Mouse (Mus musculus) heart, embryonic 14.5 days (tissue): ENCODE measurements around the gene Grb2. TPM values are rescaled to one million over a fixed set of nuclear protein-coding genes. Genes with fewer than 3 reads are reported as not detected.
"Not testable (repeated sequence)": the region's sequence is repeated elsewhere in the genome, so short reads cannot be mapped to it uniquely, and the experiment has no call there.

ENCODE experiments used
- ATAC-seq: fragments of 200-750 bp; cut with Nextera tagmentation; 2 replicates; pipeline ENCODE4 v1.8.0; 2017; ENCODE audit warnings: low read depth, moderate TSS enrichment; ENCODE audit not compliant: insufficient number of reproducible peaks, insufficient read depth, low FRiP score
- H3K27ac ChIP-seq, 2 experiments: fragments of 200-500 bp in 1 of 2; fragments of 300-500 bp in 1 of 2; sonication (generic) in 1 of 2; replicated peaks in 1 of 2; 2 replicates each; pipeline ENCODE4 v1.5.1; 2012 to 2014; ENCODE audit warnings: low read depth in 2 of 2, low read length in 2 of 2, control low read depth in 1 of 2, mild to moderate bottlenecking in 1 of 2, mixed read lengths in 1 of 2; ENCODE audit not compliant: control insufficient read depth in 1 of 2, insufficient read depth in 1 of 2
- H3K27me3 ChIP-seq: fragments of 300-500 bp; sonication (generic); 2 replicates; pipeline ENCODE4 v1.6.1; 2014; ENCODE audit warnings: mild to moderate bottlenecking, low read length, control low read depth; ENCODE audit not compliant: control insufficient read depth, insufficient read depth
- H3K36me3 ChIP-seq: fragments of 300-500 bp; sonication (generic); 2 replicates; pipeline ENCODE4 v1.6.1; 2014; ENCODE audit warnings: mild to moderate bottlenecking, control low read depth, low read length, mixed read lengths; ENCODE audit not compliant: control insufficient read depth, insufficient read depth
- H3K4me1 ChIP-seq, 2 experiments: fragments of 200-500 bp in 1 of 2; fragments of 300-500 bp in 1 of 2; sonication (generic) in 1 of 2; 2 replicates each; pipeline ENCODE4 v1.6.1; 2012 to 2014; ENCODE audit warnings: low read length in 2 of 2, control low read depth in 1 of 2, mixed read lengths in 1 of 2; ENCODE audit not compliant: control insufficient read depth in 2 of 2, insufficient read depth in 2 of 2
- H3K4me2 ChIP-seq: fragments of 300-500 bp; sonication (generic); 2 replicates; pipeline ENCODE4 v1.6.1; 2014; ENCODE audit warnings: mild to moderate bottlenecking, low read length
- H3K4me3 ChIP-seq, 2 experiments: fragments of 200-500 bp in 1 of 2; fragments of 300-500 bp in 1 of 2; sonication (generic) in 1 of 2; 2 replicates each; pipeline ENCODE4 v1.5.1; 2012 to 2014; ENCODE audit warnings: low read length in 2 of 2, mild to moderate bottlenecking in 2 of 2, control low read depth in 1 of 2, low read depth in 1 of 2, moderate library complexity in 1 of 2; ENCODE audit not compliant: control insufficient read depth in 1 of 2, insufficient read depth in 1 of 2
- H3K9ac ChIP-seq: fragments of 300-500 bp; sonication (generic); 2 replicates; pipeline ENCODE4 v1.6.1; 2014; ENCODE audit warnings: mild to moderate bottlenecking, low read length
- H3K9me3 ChIP-seq: fragments of 300-500 bp; sonication (generic); 2 replicates; pipeline ENCODE4 v1.6.1; 2016; ENCODE audit warnings: low read length, control low read depth; ENCODE audit not compliant: control insufficient read depth
- WGBS: fragments of 180-500 bp; shearing (Covaris S2); extraction: QIAGEN DNeasy Blood & Tissue Kit; methylation state at CpG from one replicate; pipeline ENCODE4 v1.1.7; 2014; 5-methylcytosine and 5-hydroxymethylcytosine counted together
- polyA plus RNA-seq: library from polyadenylated mRNA; unstranded; fragments of >200 nt; fragmentation: Nextera tagmentation; extraction: Ambion mirVana; gene quantifications from 2 replicates; pipeline ENCODE4 v1.2.1, GENCODE M21; 2014

The Grb2 gene
- polyA plus RNA-seq, 1 experiment from 2014 or later, result 59.4 TPM

GRCm38 (mm10) chr11:115645498-115645897 lies 62.9 kb downstream of the Grb2 start:
- H3K4me2 ChIP-seq, H3K9me3 ChIP-seq, H3K27me3 ChIP-seq, H3K9ac ChIP-seq, H3K27ac ChIP-seq, ATAC-seq, H3K4me3 ChIP-seq: not testable (repeated sequence)
- peaks cover 7 to 12% of the 10 kb centered on the region in 2 experiments for H3K4me1 ChIP-seq
- 89% methylated on average over 14 of the region's 14 CpGs for WGBS
- peaks cover 47% of the 10 kb centered on the region for H3K36me3 ChIP-seq

GRCm38 (mm10) chr11:115644308-115644707 lies 64.1 kb downstream of the Grb2 start:
- Histone ChIP-seq H3K36me3 (peaks cover 44% of the 10 kb centered on the region), H3K9me3 (no peaks in the 10 kb centered on the region), H3K4me1 (peaks cover under 1 to 2% of the 10 kb centered on the region in 2 experiments; a peak in 2 of 4 replicates), H3K4me2 (no peak overlapping the region), H3K27ac (no peak overlapping the region), H3K27me3 (no peaks in the 10 kb centered on the region), H3K4me3 (no peak overlapping the region), H3K9ac (no peak overlapping the region)
- 89% methylated on average over 13 of the region's 13 CpGs for WGBS
- no peak for ATAC-seq

GRCm38 (mm10) chr11:115643265-115643664 lies 65.1 kb downstream of the Grb2 start:
- 62% methylated on average over 10 of the region's 10 CpGs for WGBS
- Histone ChIP-seq H3K4me2 (no peak overlapping the region), H3K27me3 (no peaks in the 10 kb centered on the region), H3K9ac (no peak overlapping the region), H3K4me3 (no peak overlapping the region), H3K4me1 (no peaks in the 10 kb centered on the region; a peak in 1 of 4 replicates), H3K9me3 (no peaks in the 10 kb centered on the region), H3K36me3 (peaks cover 40% of the 10 kb centered on the region), H3K27ac (no peak overlapping the region)
- ATAC-seq, result no peak

- Histone ChIP-seq H3K27ac (no peak overlapping the region), H3K4me2 (no peak overlapping the region), H3K9ac (no peak overlapping the region), H3K4me3 (no peak overlapping the region), H3K36me3 (peaks cover 35% of the 10 kb centered on the region), H3K27me3 (no peaks in the 10 kb centered on the region), H3K4me1 (no peaks in the 10 kb centered on the region; a peak in 1 of 4 replicates), H3K9me3 (no peaks in the 10 kb centered on the region)
- 94% methylated on average over 2 of the region's 2 CpGs for WGBS
- no peak for ATAC-seq
These were observed 65.7 kb downstream of the Grb2 start for GRCm38 (mm10) chr11:115642705-115643104.

GRCm38 (mm10) chr11:115641664-115642036 lies 66.7 kb downstream of the Grb2 start:
- no peak overlapping the region for H3K27ac ChIP-seq
- no peaks in the 10 kb centered on the region for H3K9me3 ChIP-seq
- no peaks in the 10 kb centered on the region; a peak in 1 of 4 replicates for H3K4me1 ChIP-seq
- peaks cover 29% of the 10 kb centered on the region for H3K36me3 ChIP-seq
- no peak overlapping the region for H3K9ac ChIP-seq
- H3K4me3 ChIP-seq, result no peak overlapping the region
- H3K4me2 ChIP-seq, result no peak overlapping the region
- WGBS, result 89% methylated on average over 4 of the region's 4 CpGs
- no peaks in the 10 kb centered on the region for H3K27me3 ChIP-seq
- no peak for ATAC-seq

- ATAC-seq, result no peak
- no peak overlapping the region for H3K4me3 ChIP-seq
- no peak overlapping the region for H3K9ac ChIP-seq
- H3K36me3 ChIP-seq, result peaks cover 24% of the 10 kb centered on the region
- no peaks in the 10 kb centered on the region; a peak in 1 of 4 replicates for H3K4me1 ChIP-seq
- H3K4me2 ChIP-seq, result no peak overlapping the region
- H3K9me3 ChIP-seq, result no peaks in the 10 kb centered on the region
- H3K27ac ChIP-seq, result no peak overlapping the region
- 43% methylated on average over 14 of the region's 14 CpGs for WGBS
- H3K27me3 ChIP-seq, result no peaks in the 10 kb centered on the region
These were observed 67.3 kb downstream of the Grb2 start for GRCm38 (mm10) chr11:115640978-115641663.

GRCm38 (mm10) chr11:115640311-115640828 lies 68.0 kb downstream of the Grb2 start:
- H3K9ac ChIP-seq, result no peak overlapping the region
- ATAC-seq, result no peak
- WGBS, result 84% methylated on average over 3 of the region's 4 CpGs
- no peaks in the 10 kb centered on the region for H3K27me3 ChIP-seq
- no peaks in the 10 kb centered on the region for H3K9me3 ChIP-seq
- no peaks in the 10 kb centered on the region; a peak in 1 of 4 replicates for H3K4me1 ChIP-seq
- no peak overlapping the region for H3K27ac ChIP-seq
- no peak overlapping the region for H3K4me2 ChIP-seq
- peaks cover 18% of the 10 kb centered on the region for H3K36me3 ChIP-seq
- no peak overlapping the region for H3K4me3 ChIP-seq

GRCm38 (mm10) chr11:115639540-115639939 lies 68.9 kb downstream of the Grb2 start:
- Histone ChIP-seq H3K4me3 (no peak overlapping the region), H3K36me3 (peaks cover 12% of the 10 kb centered on the region), H3K9ac (no peak overlapping the region), H3K27ac (no peak overlapping the region), H3K27me3 (no peaks in the 10 kb centered on the region), H3K9me3 (no peaks in the 10 kb centered on the region), H3K4me1 (no peaks in the 10 kb centered on the region; a peak in 1 of 4 replicates), H3K4me2 (no peak overlapping the region)
- 67% methylated on average over 4 of the region's 4 CpGs for WGBS
- no peak for ATAC-seq
